Mouse (Mus musculus): ENCODE data around the gene Fuk.

DNA sequence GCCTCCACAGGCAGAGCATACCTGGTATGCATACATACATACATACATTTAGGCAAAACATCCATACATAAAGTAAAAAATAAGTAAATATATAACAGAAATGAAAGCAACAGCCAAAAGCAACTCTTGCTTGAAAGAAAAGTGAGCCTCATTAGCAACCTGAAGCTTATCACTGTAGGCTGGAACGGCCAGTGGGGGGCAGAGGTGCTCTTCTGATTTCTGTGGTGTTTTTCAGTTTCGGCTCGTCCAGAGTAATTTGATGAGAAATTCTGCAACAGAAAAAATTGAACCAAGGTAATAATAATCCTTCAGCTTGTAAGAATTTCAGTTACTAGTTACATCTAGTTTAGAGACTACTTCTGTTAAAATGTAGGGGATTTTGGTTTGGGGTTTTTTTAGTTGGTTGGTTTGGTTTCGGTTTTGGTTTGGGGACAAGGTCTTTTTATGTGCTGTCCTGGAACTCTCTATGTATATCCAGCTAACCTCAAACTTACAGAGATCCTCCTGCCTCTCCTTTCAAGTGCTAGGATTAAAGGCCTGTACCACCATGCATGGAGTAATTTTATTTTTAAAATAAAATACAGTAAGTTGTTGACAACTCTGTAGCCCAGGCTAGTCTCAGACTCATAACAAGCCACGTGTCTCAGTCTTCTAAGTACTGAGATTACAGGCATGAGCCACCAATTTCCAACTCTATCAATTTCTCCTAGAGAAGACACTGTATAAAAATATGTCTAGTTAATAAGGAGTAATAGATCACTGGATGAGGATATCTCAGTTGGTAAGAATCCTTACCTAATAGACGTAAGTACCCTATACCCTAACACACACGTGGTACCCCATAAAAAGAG lies 42.4 kb downstream of the Fuk start:
- TF ChIP-seq MAFK (IDR thresholded peaks at IDR 0.05; ENCODE audit: insufficient read depth, low read depth, low read length) (no peak), HCFC1 (IDR thresholded peaks at IDR 0.05; ENCODE audit: borderline replicate concordance, insufficient read depth, low read length) (no peak), ZNF384 (IDR thresholded peaks at IDR 0.05; ENCODE audit: low read depth, low read length) (no peak)
